Mouse (Mus musculus) monocyte, adult 2 months (primary cell): ENCODE measurements at regions not wholly inside any gene's neighbourhood (a gene's known extent, or its start where the extent isn't known, plus 50 kb on each side); places are given as distances from the start of the nearest gene placed in this dataset.

ENCODE experiments used
- DNase-seq, 2 experiments: peaks; one replicate each; pipeline ENCODE4 v3.0.0; 2022; ENCODE audit warnings: low spot score in 2 of 2, low read depth in 1 of 2

DNA sequence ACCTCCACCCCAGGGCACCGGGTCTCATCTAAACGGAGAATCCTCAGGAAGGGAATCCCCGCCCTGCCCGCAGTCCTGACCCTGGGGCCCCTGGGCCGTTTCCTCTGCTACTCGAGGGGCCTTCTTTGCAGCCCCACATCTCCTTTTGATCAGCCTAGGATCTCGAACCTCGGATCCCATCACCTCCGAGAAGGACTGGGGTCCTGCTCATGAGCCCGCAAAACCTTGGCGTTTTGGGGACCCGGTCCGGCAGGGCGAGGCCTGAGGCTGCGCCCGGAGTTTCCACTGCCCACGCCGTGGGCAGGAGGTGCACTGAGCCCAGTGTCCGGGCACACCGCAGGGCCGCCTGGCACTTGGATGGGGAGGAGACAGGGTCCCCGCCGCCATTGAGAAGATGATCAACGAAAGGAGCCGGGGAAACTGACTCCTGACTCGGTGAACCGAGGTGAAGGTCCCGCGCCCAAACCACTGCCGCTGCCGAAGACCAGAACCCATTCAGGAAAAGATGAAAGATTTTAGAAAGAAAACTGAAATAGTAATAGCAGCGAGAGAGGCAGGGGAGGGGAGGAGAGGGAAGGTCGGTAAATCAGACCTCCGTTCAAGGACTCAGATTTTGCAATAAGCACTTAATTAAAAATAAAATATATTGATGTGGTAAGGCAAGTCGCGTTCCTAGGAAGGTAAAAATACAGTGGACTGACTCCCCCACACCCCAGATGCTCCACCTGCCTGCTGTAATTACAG is 399.0 kb upstream of the Smim15 start:
- DNase-seq, result no peak

DNA sequence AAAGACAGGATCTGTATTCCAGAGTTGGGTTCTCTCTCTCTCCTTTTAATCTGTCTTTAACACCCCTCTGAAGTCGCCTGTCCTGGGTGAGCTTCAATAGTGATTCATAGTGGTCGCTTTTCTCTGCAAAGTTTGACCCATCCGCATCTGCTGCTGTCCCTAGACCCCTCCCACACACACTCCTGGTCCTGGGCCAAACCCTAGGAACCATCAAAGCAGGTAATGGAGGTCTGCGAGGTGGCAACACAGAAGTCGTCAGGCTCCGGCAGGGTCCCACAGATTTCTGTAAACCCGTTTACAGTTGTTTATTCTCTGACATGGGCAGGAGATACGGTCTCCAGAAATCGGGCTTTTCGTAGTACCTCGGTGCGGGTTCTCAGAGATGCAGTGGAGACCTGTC is 399.5 kb upstream of the Smim15 start:
- no peak for DNase-seq

DNA sequence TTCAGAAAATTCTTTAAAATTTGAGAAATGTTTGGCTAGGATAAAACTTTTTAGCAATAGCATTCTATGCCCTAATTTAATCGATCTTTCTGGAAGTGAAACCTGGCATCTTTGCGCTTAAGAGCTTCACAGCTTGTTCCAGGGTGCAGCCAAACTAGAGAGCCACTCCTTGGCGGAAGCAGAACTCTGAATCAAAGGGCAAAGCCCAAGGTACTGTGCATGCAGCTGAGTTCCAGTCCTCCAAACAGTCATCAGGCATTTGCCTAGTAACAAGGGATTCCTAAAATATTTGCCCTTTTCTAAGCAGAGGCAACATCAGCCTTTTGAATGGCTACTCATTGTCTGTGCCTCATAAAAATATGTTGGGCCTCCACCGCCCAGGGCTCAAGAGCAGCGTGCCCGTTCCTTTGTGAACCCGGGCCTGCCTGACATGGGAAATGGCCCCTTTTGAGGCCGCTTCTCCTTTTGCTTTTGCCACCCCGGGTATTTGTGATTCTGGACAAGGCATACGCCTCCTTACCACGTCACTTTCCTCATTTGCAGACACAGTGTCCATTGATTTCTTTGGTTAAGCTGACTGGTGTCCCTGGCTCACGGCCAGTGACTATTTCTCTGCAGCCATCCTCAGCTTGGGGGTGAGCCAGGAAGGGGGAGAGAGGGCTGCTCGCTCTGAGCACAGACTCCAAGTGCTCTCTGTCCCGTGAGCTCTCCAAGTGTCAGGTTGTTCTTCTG is 402.2 kb upstream of the Smim15 start:
- no peak for DNase-seq

DNA sequence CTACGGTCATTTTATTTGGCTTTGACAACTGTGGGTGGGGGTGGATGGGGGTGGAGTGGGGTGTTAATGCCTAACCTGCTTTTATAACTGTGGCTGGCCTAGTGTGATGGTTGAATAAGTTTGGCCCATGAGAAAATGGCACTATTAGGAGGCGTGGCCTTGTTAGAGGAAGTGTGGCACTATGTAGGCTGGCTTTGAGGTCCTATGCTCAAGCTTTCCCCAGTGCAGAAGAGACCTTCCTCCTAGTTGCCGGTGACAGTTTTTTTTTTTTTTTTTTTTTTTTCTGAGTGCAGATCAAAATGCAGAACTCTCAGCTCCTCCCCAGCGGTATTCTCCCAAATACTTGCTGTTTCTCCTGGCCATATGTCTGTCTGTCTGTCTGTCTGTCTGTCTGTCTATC is 404.6 kb upstream of the Smim15 start:
- no peak for DNase-seq

DNA sequence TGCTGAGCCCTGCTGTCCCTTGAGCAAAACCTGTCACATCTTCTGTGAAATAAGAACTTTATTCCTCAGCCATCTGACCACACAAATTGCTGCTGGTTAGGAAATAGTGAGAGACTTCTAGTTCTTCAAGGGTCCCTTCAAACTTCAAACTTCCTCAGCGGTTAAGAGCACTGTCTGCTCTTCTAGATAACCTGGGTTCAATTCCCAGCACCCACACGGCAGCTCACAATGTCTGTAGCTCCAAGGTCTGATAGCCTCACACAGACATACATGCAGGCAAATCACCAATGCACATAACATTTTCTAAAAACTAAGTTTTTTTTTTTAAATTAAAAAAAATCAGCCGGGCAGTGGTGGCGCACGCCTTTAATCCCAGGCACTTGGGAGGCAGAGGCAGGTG is 407.0 kb upstream of the Smim15 start:
- DNase-seq, result no peak

DNA sequence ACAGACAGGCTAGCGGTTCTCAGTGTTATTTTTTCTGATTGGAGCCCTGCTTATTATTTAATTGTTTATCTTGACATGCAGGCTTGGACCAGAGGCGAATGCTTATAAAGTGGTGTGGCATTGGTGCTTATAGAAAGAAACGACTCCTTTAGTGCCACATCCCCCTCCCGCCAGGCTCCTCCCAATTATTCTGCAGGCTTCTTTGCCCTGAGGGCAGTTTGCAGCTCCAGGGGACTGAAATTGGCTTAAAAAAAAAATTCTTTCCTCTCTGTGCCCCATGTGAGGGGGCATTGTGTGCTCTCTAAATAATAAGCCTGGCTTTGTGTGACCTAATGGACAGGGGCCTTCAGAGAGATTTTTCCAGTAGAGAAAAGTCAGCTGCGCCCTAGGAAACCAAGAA is 409.1 kb upstream of the Smim15 start:
- no peak for DNase-seq

DNA sequence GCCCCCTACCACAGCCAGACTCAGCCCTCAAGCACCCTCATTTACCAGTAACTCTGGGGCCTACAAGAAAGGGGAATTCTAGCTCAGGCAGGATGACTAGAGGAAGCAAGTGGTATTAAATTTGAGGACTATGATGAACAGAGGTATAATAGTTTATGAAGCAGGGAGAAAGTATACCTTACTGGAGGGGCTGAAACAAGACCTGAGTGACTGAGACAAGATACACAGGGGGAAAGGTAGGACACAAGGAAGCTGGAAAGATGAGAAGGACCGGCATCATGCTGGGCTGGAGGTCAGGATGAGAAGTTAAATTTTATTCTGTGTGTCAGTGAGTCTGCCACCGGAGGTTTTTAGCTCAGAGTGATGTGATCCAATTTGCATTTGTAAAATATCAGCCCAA is 417.2 kb upstream of the Smim15 start:
- no peak for DNase-seq

DNA sequence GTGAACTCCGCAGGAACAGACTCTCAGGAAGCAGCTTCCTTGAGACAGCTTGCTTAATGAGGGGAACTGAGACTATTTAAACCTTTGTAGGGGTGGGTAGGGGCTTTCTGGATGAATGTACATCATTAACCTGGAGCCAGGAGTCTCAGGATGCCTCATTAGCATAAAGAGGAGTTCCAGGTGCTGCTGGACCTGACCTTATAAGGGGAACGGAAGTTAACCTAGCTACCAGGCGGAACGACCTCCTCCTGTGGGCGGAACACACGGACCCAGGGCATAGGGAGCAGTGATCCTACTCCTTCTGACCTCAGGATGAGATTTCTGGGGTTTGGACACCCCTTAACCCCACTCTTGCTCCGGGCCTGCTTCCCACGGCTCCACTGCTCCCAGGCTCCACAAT is 417.6 kb upstream of the Smim15 start:
- DNase-seq, result no peak

DNA sequence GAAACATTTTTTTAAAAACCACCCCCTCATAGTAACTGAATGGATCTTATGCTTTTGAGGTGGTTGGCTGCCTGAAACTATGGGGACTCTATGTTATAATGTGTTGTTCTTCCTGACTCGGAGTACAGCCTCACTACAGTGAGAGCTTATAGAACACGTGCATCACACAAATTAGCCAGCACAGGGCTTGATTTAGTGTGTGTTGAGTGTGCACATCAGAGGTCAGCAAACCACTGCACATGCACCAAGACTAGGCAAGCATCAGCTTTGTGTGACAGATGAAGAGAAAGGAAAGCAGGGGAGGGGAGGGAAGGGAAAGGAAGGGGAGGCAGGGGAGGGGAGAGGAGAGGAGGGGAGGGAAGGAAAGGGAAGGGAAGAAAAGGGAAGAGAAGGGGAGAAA is 422.9 kb upstream of the Smim15 start:
- no peak for DNase-seq

DNA sequence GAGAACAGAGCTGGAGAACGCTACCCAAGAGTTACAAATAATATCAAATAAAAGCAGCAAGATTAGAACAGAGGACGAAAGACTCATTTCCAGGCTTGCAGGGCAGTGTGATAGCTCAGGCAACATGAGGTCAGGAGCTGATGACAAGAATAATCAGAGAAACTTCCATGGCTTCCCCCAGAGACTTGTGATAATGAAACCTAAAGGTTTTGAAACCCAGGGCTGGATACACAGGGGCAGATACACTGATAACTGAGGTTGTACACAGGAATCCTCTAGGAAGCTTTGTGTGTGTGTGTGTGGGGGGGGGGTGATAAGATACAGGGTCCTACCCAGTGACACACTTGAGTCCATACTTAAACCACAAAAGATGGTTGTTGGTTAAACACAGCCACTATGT is 423.4 kb upstream of the Smim15 start:
- DNase-seq, result no peak

DNA sequence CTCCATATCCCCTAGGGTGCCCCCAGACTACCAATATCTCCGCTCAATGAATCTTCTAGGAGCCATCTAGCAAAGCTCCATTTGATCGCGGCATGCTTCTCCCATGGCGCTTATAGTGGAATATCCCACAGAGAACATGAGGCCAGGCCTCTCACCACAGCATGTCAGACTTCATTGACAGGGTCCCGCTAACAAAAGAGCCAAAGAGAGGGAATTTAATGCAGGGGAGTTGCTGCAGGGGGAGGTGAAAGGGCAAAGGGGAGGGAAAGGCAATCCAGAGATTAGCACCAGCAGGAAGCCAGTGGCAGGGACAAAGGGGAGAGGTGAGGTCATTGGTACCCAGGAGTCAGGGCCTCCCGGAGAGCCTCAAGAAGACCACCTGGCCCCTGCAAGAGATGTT is 424.0 kb upstream of the Smim15 start:
- DNase-seq, result no peak

DNA sequence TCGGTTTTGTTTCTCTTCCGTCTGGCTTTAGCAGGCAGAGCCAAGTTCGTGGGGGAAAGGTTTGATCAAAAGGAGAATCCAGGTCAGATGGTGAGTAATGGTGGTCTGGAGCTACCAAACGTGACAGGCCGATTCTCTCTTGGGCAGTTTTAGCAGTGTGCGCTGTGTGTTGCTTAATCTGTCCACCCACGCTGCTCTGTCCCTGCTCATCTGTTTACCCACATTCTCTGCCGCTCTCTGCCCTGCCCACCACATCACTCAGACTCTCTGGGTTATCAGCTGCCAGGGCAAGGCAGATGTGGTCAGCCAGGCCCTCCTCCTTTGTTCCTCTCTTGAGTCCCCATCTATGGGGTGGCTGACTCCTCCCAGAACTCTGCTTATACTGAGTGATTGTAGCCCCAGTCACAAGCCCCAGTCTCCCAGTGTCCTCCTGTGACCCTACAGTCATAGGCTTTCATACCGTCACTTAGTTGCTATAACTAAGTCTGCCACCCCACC is 424.8 kb upstream of the Smim15 start:
- no peak for DNase-seq

DNA sequence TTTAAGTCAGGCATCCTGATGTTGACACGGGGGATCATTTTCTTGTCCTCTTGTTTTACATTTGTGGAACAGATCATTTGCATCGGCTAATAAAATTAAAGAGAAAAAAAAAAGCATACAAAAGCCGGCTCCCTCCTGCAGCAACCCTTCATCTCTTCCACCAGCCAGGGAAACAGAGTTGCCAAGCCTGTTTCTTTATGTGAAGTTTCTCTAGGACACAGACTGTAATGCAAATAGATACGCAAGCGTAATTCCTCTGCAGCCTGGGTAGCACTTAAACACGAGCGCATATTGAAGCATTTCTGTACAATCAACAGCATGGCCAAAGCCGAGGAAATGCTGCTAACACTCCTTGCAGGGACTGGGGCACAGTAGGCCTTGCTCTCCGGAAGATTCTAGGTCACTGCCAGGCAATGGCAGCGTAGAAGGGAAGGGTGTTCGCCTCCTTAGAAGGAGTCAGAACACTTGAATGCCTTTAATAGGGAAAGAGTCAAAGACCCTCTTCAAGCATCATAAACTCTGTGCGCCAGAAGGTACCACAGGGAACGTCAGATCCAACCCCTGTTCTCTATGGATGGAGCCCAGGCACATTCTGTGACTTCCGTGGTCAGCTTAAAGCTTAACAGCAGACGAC is 425.3 kb upstream of the Smim15 start:
- DNase-seq, result no peak

DNA sequence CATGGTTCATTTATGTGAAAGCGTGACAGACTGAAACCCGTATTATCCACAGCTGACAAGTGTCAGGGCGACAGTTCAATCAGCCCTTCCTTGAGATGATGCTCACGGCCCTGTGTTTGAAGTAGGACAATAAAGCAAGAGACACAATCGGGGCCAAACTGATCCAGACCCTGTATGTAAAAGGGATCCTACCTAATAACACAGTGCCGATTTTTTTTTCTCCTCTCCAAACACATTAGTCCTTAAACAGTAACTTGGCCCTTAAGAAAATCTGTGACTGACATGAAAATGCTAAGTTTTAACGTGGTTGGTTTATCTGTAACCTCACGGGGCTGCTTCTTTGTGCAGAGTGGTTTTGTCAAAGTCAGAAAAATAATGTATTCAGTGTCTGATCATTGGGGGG is 425.9 kb upstream of the Smim15 start:
- no peak for DNase-seq

DNA sequence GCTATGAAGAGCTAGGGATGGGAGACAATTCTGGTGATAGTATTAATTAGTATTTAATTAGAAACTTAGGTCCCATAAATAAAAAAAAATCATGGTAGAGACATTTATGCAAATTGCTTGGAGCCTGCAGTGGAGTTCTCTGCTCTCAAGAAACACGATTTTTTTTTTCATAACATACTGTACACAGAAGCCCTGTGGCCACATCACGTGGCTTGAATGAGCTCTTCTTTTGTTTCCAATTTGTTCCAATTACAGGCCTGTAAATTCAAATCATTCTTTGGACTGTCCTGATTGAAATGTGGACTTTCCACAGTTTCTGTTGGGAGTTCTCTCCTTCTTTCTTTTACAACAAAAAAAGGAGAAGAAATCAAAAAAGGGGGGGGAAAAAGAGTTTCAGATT is 426.7 kb upstream of the Smim15 start:
- DNase-seq, result no peak

DNA sequence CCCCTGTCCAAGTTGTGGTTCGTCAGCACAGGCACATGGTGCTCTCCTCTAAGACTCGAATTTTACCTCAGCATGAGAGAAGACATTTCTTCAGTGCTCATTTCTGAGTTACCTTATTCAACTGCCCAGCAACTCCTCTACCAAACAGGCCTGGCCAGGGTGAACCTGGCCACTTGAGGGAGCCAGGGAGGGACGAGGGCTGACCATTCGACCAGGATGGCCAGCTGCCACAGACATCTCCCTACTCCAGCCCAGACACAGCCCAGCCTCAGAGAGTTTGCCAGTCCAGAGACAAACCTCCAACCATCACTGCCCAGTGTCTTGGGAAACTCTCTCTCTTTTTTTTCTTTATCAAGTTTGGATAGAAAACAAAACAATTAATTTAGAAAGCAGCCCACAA is 427.5 kb upstream of the Smim15 start:
- no peak for DNase-seq

DNA sequence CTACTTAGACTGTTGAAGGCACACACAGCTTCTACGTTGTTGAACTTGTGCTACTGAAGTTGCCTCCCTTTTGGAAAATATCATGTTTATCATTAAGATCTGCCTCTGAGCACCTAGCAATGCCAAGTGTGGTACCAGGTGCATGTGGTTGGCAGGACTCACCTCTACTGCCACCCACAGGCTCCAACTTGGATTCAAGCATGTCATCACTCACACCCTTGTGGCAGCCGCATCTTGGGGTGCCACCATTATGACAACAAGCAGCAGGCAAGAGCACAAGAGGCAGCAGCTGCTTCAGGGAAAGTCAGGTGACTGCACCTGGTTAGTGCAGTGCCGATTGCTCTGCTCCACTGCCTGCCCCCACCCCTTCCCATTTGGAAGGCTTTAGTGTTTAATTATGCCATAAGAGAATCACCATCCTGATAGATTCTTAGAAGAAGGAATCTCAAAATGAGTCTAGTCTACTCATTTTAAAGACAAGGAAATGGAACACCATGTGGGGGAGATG is 435.2 kb upstream of the Smim15 start:
- no peak for DNase-seq

DNA sequence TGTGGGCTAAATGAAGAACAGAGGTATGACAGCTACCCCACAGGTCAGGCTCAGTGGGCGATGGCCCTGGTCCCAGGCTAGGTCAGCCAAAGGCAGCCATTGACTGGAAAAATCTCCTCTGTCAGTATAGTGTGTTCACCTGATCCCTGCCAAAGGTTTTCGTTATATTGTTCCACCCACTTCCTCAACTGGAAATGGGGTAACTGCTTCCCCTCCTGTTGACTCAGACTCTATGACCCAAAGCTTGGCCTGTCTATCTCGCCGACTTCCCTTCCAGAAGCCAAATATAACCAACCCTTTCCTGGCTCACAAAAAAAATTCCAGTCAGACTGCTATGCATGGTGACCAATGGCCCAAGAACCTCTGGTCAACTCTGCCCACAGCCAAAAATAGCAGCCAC is 437.0 kb upstream of the Smim15 start:
- DNase-seq, result no peak

DNA sequence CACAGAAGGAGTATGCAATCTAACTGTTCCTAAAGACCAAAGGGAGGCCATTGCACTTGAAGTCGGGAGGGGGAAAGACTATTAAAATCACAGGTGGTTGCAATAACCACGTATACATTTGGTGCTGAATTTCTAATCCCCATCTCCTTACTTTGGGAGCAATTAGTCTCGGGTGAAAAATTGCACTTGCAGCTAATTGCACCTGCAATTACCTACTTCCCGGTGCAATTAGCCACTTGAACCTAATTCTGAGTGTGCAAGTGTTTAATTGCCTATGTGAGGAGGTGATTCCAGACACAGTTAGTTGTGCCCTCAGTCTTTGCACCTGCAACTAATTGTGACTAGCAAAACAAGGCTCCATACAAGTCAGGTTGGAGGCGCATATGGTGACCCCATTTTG is 442.1 kb upstream of the Smim15 start:
- no peak for DNase-seq

DNA sequence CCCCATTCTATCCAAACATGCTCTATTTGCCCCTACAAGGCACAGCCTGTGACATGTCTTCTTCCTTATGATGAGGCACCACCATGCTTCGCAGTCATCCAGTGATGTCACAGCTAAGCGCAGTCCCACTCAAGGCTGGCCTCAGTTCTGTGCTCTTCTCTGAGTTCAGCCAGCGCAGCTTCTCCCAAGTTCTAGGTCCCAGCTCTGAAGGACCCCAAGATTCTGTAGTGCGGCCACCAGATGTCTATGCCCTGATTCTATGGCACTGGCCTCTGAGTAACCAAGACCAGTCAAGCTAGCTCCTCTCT is 443.2 kb upstream of the Smim15 start:
- no peak for DNase-seq

DNA sequence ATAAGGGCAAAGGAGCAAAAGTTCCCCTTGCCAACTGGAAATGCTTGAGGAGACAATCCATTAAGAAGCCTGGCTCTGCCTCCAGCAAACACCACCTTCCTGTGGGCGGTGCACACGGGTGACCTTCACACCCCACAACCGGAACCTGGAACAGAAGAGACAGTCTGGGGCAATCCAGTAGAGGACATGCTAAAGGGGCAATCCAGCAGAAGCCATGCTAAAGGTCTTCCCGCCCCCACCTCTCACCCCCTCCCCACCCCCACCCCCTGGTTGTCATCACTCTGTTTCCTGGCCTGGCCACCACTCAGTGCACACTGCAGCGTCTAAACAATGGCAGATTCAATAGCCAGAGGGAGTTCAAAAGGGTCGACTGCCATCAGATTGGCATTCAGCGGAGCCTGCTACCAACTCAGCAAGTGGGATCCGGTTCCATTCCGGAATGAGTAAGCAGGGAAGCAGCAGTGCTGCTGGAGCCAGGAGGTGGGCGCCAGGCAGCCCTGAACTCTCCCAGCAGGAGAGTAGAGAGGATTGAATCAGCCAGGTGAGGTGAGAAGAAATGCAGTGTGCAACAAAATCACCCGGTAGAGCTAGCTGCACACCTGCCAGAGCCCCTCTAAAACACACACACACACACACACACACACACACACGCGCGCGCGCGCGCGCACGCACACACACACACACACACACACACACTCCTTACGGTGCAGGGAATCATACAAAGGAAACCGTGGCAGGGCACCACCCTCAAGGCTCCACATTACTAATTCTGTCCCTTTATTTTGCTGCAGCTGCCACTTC is 443.7 kb upstream of the Smim15 start:
- no peak for DNase-seq
